In genomic region chr9:114780746-114781525, GRCm38 (mm10) we compare ENCODE assay signal across 8 mouse cellular contexts. TPM values are rescaled to one million over a fixed set of nuclear protein-coding genes. Genes with fewer than 3 reads are reported as not detected.
DNase-seq lines count a peak whose midpoint lies in the region; ATAC-seq and TF ChIP-seq lines count a peak whose summit lies in the region.

No protein-coding gene starts in this region.

- H3K27me3 ChIP-seq in Patski = no peaks in the 10 kb centered on the region
- no peaks in the 10 kb centered on the region for H3K27me3 ChIP-seq in embryonic facial prominence, embryonic 13.5 days
- H3K27me3 ChIP-seq in heart, embryonic 14.5 days (ENCODE audit: control insufficient read depth, insufficient read depth, low read length) = no peaks in the 10 kb centered on the region

- TF ChIP-seq CTCF in Patski (IDR thresholded peaks at IDR 0.05) = no peak

- DNase-seq in CD4-positive, CD25-positive, alpha-beta regulatory T cell, adult 2 months (ENCODE audit: low read depth, low spot score) = peak; percentile 58
- no peak for DNase-seq in Patski (ENCODE audit: low read depth, low spot score)
- peak; percentile 42 to 64 for DNase-seq in kidney, postnatal 25 days
- DNase-seq in lung, postnatal 14 days = peak; percentile 46
- peak; percentile 51 for DNase-seq in ovary, postnatal 36 days (ENCODE audit: low spot score)
- DNase-seq in urinary bladder, postnatal 14 days (ENCODE audit: low spot score) = peak; percentile 45

- peaks cover 26% of the 10 kb centered on the region for H3K4me1 ChIP-seq in embryonic facial prominence, embryonic 13.5 days
- H3K4me1 ChIP-seq in heart, embryonic 14.5 days (ENCODE audit: control insufficient read depth in 2 of 2, insufficient read depth in 2 of 2, low read length in 2 of 2) = peaks cover 17 to 22% of the 10 kb centered on the region in 2 experiments

- H3K27ac ChIP-seq in embryonic facial prominence, embryonic 13.5 days = peak overlapping the region; percentile 90
- H3K27ac ChIP-seq in heart, embryonic 14.5 days (replicated peaks in 1 of 2; ENCODE audit: control insufficient read depth in 1 of 2, insufficient read depth in 1 of 2, low read depth in 2 of 2, low read length in 2 of 2) = peak overlapping the region; percentile 90 to 92

- peak; percentile 29 for ATAC-seq in Patski
- 0 out of 2 replicates have a peak, but pooled peaks have one; percentile 5 for ATAC-seq in embryonic facial prominence, embryonic 13.5 days (ENCODE audit: insufficient number of reproducible peaks, insufficient read depth, low FRiP score, low TSS enrichment, low read depth)
- peak; percentile 31 for ATAC-seq in heart, embryonic 14.5 days (ENCODE audit: insufficient number of reproducible peaks, insufficient read depth, low FRiP score, low read depth)

- CTCF ChIA-PET in Patski (lab: Charles Lee) = interaction anchor here (1.4 kb wide), 2 partner anchors 14 kb away, joined by 3 read pairs; no protein-coding TSS in a partner anchor

- H3K4me3 ChIP-seq in embryonic facial prominence, embryonic 13.5 days = peak overlapping the region; percentile 71
- peak overlapping the region; percentile 68 to 77 for H3K4me3 ChIP-seq in heart, embryonic 14.5 days (ENCODE audit: control insufficient read depth in 1 of 2, insufficient read depth in 1 of 2, low read depth in 1 of 2, low read length in 2 of 2)

- WGBS in embryonic facial prominence, embryonic 13.5 days = under 1% methylated on average over 36 of the region's 38 CpGs
- under 1% methylated on average over 38 of the region's 38 CpGs for WGBS in heart, embryonic 14.5 days

- H3K9ac ChIP-seq in embryonic facial prominence, embryonic 13.5 days = peak overlapping the region; percentile 88
- peak overlapping the region; percentile 94 for H3K9ac ChIP-seq in heart, embryonic 14.5 days (ENCODE audit: low read length)

- H3K36me3 ChIP-seq in embryonic facial prominence, embryonic 13.5 days = no peaks in the 10 kb centered on the region
- no peaks in the 10 kb centered on the region for H3K36me3 ChIP-seq in heart, embryonic 14.5 days (ENCODE audit: control insufficient read depth, insufficient read depth, low read length)

- POLR2A ChIA-PET in Patski (lab: Charles Lee) = interaction anchor here (0.7 to 1.7 kb wide), 3 partner anchors 14 to 60 kb away, joined by 3 to 8 read pairs (median 3); no protein-coding TSS in a partner anchor

- in situ Hi-C loops in Patski (cut with MboI; ENCODE audit: low pct_unique_long_range_greater_than_20kb) = no loop called here

- peak overlapping the region; percentile 90 for H3K4me2 ChIP-seq in embryonic facial prominence, embryonic 13.5 days
- peak overlapping the region; percentile 93 for H3K4me2 ChIP-seq in heart, embryonic 14.5 days (ENCODE audit: low read length)

- H3K9me3 ChIP-seq in embryonic facial prominence, embryonic 13.5 days = no peaks in the 10 kb centered on the region
- H3K9me3 ChIP-seq in heart, embryonic 14.5 days (ENCODE audit: control insufficient read depth, low read length) = no peaks in the 10 kb centered on the region

RNA-seq across cellular contexts. Expression of gene Cmtm7, which starts 0.7 kb away (rescaled TPM):
- polyA plus RNA-seq in Patski (2021) = 73.0 TPM
- 104 and 114 TPM in 2 replicates for polyA plus RNA-seq in embryonic facial prominence, embryonic 13.5 days (2015; fragmentation: Nextera tagmentation; extraction: Ambion mirVana)
- polyA plus RNA-seq in heart, embryonic 14.5 days (2014; fragmentation: Nextera tagmentation; extraction: Ambion mirVana) = 85.2 and 122 TPM in 2 replicates

RNA-seq across cellular contexts. Expression of gene Cmtm6, which starts 50.0 kb away (rescaled TPM):
- polyA plus RNA-seq in Patski (2021) = 64.0 TPM
- polyA plus RNA-seq in embryonic facial prominence, embryonic 13.5 days (2015; fragmentation: Nextera tagmentation; extraction: Ambion mirVana) = 32.6 and 38.3 TPM in 2 replicates
- 41.9 and 45.2 TPM in 2 replicates for polyA plus RNA-seq in heart, embryonic 14.5 days (2014; fragmentation: Nextera tagmentation; extraction: Ambion mirVana)
